Mouse (Mus musculus) kidney, adult 2 months (tissue): ENCODE data around the gene Fktn.
"Not testable (repeated sequence)": the region's sequence is repeated elsewhere in the genome, so short reads cannot be mapped to it uniquely, and the experiment has no call there.

Source experiments
- CTCF ChIP-seq: fragments of 200-500 bp; conservative IDR thresholded peaks from 2 replicates; pipeline ENCODE4 v1.5.1; 2011; ENCODE audit warnings: low read depth, mild to moderate bottlenecking, control low read depth, low read length, moderate library complexity, mixed read lengths; ENCODE audit not compliant: insufficient read depth, insufficient read length
- POLR2A ChIP-seq: fragments of 200-500 bp; IDR thresholded peaks from one replicate; pipeline ENCODE4 v1.6.1; 2011; ENCODE audit warnings: low read depth, low read length, control low read depth

DNA sequence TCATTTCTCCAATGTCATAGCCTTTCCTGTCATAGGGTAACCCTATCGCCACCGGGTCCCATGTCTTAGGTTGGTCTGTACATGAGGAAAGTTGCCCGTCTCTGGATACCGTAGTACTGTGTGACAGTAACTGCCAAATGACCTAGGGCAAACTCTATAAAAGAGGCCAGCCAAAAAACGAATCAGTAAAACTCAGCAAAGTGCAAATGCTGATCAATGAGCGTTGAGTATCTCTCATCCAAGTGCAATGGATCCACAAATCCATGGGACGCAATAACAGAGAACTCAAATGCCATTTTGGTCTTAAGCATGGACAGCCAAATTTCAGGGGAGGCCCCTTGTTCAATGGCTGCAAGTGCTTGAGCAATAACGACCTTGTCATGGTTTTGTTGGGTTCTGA, 89.9 kb downstream of the Fktn start:
- TF ChIP-seq CTCF, POLR2A: not testable (repeated sequence)
